Mouse (Mus musculus) urinary bladder, postnatal 10 days (tissue): ENCODE results near the gene Gm49369.

Experiments used
- DNase-seq: peaks from one replicate; pipeline ENCODE4 v3.0.0; 2022; ENCODE audit warnings: low spot score

The Gm49369 gene

DNA sequence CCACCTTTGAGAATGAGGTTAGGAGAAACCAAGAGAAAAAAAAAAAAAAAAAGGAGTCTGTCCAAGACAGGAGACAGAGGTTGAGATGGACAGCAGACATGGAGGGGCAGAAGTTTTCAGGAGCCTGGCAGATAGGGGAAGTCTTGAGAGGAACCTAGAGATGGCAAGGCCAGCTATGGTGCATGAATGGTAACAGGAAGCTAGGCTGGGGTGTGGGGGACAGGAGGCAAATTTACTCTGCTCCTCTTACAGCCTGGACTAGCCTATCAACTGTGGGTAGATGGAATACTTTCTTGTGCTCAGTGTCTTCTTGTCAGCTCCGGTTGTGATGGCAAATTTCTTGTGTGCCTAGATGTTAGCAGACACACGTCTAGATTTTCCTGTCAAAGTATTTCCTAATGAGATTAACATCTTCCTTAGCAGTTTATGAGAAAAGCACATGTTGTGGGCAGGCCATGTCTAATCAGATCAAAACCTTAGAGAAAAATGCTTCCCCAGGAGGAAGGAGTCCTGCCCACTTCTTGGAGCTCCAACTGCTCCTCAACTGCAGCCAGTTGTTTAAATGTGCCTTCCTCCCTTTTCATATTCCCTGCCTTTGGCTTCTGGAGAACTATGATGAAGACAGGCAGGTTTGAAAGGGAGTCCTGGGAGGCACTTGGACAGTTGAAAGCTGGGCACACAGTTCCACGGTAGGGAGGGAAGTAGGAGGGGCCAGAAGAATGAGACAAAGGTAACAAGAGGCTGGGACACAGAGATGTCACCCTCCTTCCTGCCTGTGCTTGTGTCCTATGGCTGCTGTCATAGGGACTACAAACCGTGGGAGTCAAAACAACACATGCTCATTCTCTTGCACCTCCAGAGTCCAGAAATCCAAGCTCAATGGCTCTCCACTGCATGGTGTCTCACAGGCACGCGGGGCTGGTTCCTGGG is 12.1 kb upstream of the Gm49369 start:
- no peak for DNase-seq

DNA sequence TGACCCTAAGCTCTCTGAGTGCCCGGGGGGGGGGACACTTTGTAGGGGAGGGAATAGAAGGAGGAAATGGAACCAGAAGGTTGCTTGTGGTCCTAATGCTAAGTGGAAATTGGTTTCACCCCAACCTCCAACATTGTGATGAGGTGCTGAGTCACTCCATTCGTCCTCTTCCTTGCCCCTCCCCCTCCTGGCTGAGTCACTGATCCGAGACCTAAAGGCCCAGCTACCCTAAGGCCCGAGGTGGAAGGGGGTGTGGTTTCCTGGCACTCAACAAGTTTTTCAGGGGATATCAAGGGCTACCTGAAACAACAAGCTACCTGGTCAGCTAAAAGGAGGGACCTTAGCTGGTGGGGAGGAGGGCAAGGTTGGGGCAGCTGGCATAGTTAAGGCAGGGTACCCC is 10.7 kb upstream of the Gm49369 start:
- no peak for DNase-seq

DNA sequence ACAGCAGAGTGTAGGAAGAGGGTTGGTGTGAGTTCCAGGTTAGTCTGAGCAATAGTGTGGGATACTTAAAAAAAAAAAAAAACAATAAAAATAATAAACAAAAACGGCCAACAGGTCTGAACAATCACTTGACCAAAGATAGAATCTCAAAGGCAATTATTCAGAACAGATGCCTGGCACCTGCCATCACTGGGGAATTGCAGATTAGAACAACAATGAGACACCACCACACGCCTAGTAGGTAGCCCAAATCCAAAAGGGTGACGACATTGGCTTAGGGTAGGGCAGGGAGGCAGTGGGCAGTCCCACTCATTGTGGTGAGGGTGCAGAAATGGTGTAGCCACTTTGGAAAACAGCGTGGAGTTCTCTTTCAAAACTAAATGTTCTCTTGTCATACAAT is 9.1 kb upstream of the Gm49369 start:
- no peak for DNase-seq

DNA sequence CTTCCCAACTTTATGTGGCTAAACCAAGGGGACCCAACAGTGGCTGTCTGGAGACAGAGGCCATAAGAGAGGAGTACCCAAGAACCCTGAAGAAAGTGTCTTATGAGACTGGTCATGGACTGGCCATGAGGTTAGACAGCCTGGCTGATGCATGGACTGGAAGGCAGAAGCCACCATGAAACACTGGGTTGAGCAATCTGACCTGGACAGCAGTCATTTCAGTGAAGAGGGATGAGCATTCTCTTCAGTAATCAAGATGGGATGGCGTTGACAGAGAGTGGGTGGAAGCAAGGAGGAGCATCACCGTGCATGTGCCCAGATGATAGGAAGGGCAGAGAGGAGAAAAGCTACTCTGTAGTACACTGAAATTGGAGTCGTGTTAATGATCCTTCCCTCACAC is 8.6 kb upstream of the Gm49369 start:
- DNase-seq: no peak

DNA sequence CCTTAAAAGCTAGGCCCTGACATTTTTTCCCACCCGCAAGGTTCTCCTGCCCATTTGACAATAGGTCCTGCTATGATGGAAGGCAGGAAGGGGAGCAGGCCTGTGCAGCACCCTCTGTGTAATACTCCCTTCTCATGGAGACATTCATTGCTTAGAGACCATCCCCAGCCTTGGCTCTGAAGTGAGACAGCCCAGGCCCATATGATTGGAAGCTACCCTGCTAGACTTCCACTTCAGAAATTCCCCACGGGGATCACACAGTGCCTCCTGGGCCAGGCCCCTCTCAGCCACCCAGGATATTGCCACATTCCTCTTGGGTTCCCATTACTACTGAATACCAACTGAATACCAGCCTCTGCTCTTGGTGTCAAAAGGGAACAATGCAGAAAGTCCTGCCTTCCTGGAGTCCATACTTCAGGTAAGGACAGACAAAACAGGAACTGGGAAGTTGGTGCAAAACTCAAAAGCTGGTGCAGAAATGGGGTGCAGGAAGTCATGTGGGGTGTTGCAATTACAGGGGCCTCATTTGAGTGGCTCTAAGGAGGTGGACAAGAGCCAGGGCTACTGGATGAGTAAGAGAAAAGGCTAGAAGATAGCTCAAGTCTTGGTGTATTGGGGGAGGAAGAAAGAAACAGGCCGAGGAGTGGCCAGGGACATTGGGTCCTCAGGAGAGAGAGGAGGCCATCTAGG is 7.6 kb upstream of the Gm49369 start:
- DNase-seq: no peak

DNA sequence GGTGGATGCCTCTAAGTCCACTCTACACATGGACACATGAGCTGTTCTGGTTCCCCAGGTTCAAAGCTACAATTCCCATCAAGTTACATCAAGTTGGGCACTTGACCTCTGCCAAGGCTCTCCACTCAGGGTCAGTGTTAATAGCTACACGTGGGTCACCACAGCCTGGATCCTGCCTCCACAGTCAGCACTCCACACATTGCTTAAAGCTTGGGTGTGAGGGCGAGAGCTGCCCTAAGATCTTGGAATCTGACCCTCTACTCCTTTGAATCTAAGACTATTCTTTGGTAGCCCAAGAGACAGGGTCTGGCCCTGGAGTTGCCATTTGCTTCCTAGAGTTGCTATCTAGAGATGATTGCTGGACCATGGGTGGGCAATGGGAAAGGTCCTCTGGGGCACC is 6.3 kb upstream of the Gm49369 start:
- DNase-seq: no peak

DNA sequence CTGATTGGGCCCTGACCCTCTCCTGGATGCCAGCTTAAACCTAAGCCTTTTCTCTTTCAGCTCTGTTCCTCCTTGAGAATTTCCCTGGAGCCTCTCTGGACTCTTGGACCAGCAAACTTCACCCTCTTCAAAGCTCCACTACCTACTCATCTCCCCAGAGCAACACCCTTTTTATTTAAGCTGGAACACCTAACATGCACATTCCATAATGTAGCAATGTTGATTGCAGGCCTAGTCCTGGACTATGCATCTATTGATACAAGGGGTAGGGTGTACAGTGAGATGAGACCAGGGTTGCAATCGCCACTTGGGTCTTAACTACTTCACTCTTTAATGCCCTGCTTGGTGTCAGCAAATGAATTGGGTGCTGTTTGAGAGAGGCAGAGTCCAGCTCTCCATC is 5.7 kb upstream of the Gm49369 start:
- DNase-seq: no peak

DNA sequence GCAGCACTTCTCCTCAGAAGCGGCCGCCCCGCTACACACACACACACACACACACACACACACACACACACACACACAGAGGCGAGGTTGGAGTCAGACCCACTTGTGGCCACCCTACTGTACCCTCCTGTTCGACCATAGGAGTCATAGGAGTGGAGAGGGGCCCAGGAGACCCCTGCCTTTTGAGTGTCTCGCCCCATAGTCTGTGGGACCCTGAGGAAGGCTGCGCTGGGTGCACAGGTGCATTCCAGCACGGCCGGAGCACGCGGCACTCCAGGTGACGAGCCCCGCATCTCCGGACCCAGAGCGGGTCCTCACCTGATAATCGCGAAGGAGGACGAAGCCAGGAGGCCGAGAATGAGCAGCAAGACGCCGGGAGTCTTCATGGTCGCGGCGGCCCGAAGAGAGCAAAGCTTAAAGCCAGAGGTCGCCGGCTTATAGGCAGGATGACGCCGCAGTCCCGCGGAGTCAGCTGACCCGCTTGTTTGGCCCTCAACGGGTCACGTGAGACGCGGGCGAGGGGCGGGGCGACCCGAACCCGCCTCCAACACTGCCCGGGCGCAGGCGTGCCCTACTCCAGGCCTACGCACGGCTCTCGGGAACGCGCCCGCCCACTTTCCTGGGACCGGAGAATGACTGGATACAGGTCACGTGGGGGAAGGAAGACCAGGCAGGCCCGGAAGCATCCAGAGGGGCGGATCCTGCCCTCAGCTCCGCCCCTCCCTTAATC is 5.1 kb upstream of the Gm49369 start, which contains the start of gene Ctsd:
TSS of gene Ctsd (minus strand) at position 620 of the 730 bp plus-strand sequence.
- peak; percentile 94 for DNase-seq

DNA sequence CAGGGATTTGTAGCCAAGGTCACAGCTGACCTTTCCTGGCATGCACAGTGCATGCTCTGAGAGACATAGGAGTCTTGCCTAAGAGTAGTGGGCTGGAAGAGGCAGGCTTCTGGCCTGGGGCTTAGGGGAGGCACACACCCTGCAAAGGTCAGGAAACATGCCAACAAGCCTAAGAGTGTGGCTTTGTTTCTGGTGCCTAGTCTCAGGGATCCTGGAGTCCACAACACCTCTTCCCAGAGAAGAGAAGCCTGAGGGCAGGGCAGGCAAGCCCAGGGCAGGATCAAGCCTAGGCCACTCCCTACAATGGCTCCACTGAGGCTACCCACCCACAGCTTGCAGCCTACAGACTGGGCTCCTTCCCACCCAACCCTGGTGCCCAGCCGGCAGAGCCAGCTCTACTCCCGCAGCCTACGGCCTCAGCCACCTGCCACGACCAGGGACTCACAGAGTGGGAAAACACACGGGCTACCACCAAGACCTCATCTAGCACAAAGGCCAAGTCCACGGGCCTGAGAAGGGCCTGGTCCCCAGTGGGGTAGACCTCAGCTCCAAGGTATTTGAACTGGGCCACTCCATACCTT is 4.2 kb upstream of the Gm49369 start:
- DNase-seq: no peak

DNA sequence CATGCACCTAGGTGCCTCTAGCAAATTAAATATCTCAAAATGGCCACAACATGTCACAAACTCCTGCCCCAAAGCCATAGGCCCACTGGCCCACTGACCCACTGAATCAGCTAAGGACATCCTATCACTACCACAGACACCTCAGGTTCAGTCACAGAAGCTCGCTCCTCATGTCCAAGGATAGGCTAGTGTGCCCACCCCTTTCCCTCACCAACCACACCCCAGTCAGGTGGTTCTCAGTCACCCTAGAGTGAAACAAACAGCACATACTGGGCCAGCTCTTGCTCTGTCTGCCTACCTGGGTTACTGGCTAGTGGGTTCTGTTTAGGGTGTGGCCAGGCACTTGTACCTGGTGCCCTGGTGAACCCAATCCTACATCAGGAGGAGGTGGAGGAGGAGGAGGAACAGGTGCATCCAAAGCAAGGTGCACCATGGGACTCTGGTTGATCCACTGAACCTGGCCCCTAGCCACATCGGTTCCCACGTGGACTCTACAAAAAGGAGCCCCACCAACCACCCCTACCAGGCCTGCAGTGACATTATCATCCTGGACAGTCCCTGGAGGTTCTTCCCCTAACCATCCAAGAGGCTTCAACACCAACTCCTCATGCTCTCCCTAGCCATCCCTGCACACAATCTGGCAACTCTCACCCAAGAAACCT is 3.4 kb upstream of the Gm49369 start:
- DNase-seq: no peak

DNA sequence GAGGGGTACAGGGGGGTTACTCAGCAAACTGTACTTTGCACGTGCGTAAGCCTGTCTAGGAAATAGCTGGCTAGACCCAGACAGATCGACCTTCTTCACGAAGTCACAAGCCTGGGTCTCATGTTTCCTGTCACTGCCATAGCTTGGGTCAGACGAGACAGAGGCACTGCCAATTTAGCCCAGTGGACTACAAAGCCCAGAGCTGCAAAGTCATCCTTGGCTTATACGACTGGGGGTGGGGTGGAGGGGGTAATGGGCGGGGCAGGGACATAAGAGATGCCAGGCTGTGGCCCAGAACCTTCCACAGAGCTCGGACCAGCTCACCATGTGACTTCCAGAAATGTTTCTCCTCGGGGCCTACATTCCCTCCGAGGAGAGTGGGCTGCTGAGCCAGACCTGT is 1.8 kb upstream of the Gm49369 start:
- no peak for DNase-seq

DNA sequence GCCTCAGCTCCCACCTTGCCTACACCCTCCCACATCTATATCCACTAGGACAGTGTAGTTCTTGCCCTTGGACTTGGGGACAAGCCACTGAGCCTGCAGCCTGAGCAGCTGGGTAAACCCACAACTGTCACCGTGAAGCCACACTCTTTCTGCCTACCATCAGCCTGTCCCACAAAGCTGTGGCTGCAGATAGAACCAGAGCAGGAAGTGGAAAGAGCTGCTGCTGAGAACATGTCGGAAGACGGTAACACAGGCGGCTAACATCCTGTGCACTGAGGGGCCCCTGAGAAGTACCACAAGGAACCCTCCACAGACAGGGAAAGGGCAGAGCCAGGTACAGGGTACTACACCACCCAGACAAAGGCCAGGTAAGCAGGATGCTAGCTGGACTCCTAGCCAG is 1.3 kb downstream of the Gm49369 start:
- no peak for DNase-seq

DNA sequence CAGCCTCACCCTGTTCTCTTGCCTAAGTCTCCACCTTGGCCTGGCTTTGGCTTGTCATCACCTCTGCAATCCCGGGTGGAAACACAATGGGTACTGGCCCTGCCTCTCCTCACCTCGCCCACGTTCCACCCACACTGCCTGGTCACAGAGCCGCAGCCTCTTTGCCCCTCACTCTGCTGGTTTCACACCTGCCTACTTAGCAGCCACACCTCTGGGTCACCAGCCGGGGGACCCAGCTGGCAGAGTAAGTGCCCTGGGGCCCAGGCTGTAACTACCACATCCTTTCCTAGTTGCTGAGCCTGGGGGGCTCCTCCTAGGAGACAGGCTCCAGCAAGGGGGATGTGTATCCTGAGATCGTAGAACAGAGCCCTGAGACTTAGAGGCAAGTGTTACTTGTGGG is 3.3 kb downstream of the Gm49369 start:
- no peak for DNase-seq

DNA sequence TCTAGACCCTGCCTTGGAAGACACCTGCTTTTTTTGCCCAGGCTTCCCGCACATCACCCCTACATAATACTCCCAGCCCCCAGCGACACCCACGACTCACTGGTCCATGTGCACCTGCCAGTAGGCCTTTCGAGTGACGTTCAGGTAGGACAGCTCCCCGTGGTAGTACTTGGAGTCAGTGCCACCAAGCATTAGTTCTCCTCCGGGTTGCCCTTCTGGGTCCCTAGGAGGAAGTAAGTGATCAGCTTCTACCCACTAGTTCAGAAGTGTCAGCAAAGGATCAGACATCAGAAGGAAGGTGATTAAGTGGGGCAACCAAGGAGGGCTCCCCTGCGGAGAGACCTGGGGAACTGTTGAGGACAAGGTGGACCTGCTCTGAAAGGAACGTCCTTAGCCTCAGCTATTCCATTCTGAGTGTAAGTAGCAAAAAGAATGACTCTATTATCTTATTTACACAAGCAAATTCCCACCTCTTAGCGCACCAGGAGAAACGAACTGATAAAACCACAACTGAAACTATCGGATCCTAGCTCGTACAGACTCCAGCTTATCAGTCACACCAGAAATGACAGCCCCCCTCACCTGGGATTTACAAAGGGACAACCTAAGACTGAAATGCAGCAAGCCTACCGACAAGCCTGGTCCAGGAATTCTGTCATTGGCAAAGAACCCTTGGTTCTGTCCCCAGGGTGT is 5.1 kb downstream of the Gm49369 start:
- no peak for DNase-seq

DNA sequence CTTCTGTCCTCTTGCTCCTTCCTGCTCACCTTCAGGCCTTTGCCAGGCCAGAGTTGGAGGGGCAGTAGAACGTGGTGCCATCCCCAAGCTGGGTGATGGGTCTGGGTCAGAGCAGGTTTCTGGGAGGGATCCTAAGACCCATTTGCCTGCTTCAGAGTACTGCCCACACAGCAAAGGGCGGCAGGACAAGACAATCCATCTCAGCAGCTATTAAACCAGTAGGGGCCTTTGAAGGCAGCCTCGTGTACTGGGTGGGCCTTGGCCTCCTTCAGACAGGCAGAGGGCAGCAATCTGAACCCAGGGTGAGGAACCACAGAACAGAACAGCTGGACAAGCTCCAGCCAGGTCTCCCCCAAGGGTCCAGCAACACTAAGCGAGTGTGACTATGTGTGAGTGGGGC is 6.4 kb downstream of the Gm49369 start:
- DNase-seq: no peak

DNA sequence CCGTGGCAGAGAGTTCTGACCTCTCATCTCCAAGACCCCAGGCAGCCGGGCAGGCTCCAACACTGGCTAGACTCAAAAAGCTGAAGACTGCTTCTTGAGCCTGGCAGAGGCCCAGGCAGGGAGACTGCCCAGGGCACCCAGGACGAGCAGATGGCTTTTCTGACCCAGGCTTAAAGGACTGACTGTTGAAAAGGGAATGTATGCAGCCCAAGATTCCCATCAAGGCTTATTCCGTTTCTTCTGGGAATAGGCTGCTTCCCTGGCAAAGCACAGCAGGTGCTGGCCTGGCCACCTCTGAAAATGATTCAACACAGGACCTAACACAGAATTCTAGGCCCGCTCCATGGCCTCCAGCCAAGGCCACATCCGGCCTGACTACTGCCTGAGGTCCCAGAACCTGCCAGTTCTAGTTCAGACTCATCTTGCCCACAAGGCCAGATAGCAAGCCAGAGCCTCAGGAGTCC is 7.2 kb downstream of the Gm49369 start:
- no peak for DNase-seq

DNA sequence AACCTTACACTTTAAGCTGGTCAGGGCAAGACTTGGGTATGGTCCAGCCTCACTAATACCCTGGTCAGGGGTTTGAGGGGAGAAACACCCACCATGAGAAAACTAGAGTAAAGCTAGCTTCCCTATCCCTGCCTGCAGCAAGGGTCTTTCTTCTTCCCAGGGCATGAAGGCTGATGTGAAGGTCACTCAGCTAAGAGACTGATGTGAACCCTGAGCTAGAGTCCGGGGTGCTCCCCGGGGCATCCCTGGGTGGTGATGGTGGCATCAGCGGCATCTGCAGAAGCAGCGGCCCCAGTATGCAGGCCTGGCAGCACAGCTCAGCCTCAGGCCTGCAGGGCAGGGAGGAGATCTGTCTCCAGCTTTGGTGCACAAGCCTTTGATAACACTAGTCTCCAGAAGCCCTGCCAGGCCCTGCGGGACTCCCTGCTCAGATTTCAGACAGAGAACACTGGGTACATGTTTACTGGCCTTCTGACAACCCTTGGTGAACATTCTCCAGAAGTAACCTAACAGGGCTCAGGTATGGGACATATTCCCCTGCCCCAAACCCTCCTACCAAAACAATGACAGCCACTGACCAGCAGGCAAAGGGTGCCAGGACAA is 8.0 kb downstream of the Gm49369 start:
- no peak for DNase-seq

DNA sequence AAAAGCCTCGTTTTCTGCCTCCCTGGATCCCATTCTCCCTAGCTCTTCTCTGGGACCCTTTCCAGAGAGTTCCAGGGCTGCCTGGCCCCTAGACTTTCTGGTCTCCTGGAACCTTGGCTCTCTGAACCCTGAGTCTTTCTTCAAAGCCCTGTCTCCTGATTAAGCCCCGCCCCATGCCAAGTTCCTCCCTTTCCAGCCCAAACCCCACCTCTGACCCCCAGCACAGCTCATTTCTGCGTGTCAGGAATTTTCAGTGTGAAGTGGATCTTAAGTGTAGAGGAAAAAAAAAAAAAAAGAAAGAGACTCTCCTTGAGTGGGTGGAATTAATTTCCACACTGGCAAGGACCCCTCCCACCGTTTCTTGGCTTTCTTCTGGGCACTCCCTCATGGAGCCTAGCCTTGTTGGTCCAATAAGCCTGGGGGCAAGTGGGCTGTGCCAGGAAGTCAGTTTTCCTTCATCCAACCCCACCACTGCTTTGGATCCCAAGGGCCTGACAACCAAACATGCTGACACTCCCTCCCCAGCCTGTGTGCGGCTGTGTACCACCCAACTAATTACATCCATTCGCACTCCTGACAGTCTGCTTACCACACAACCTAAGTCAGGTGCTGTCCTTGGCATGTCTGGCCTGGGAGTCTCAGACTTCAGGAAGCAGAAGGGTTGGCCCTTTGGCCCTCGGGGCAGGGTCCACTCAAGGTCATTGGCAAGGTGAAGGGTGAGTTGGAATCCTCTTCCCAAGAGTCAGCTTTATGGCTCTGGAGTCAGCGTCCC is 8.6 kb downstream of the Gm49369 start, which contains the start of gene Ifitm10:
TSS of gene Ifitm10 (minus strand) at position 113 of the 772 bp plus-strand sequence.
- no peak for DNase-seq

DNA sequence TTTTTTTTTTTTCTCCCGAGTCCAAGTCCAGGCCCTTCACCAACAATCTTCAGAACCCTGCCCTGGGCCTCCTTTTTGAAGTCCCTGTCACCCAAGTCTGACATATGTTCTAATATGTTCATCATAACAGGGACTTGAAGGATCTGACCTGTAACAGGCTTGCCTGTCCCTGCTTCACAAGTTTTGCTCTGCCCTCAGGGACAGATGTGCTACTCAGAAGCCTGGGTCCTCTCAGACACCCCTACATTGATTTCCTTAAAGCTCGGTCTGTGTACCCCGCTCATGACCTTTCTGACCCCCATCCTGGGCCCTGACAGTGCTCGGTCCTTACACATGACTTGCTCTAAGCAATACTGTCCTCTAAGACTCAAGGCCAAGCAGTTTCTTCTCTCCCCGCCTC is 9.4 kb downstream of the Gm49369 start:
- DNase-seq: no peak
